Mouse (Mus musculus) liver, embryonic 16.5 days (tissue): ENCODE results near the gene Agap1. TPM values are rescaled to one million over a fixed set of nuclear protein-coding genes. Genes with fewer than 3 reads are reported as not detected.

Experiments
- ATAC-seq: fragments of 200-750 bp; cut with Nextera tagmentation; 2 replicates; pipeline ENCODE4 v1.8.0; 2017; ENCODE audit warnings: low read depth, mild to moderate bottlenecking, moderate number of reproducible peaks, moderate library complexity
- H3K27ac ChIP-seq: fragments of 300-500 bp; sonication (generic); 2 replicates; pipeline ENCODE4 v1.5.1; 2014; ENCODE audit warnings: mild to moderate bottlenecking, low read length
- H3K27me3 ChIP-seq: fragments of 300-500 bp; sonication (generic); 2 replicates; pipeline ENCODE4 v1.6.1; 2014; ENCODE audit warnings: low read depth, low read length, mixed read lengths; ENCODE audit not compliant: control insufficient read depth, insufficient read depth
- H3K36me3 ChIP-seq: fragments of 300-500 bp; sonication (generic); 2 replicates; pipeline ENCODE4 v1.6.1; 2014; ENCODE audit warnings: mild to moderate bottlenecking; ENCODE audit not compliant: control insufficient read depth, insufficient read depth
- H3K4me1 ChIP-seq: fragments of 300-500 bp; sonication (generic); 2 replicates; pipeline ENCODE4 v1.6.1; 2014; ENCODE audit warnings: low read depth, low read length, mixed read lengths; ENCODE audit not compliant: control insufficient read depth
- H3K4me2 ChIP-seq: fragments of 300-500 bp; sonication (generic); 2 replicates; pipeline ENCODE4 v1.6.1; 2014; ENCODE audit warnings: low read depth, low read length, mixed read lengths
- H3K4me3 ChIP-seq: fragments of 300-500 bp; sonication (generic); 2 replicates; pipeline ENCODE4 v1.5.1; 2014; ENCODE audit warnings: low read depth, mild to moderate bottlenecking, low read length
- H3K9ac ChIP-seq: fragments of 300-500 bp; sonication (generic); 2 replicates; pipeline ENCODE4 v1.6.1; 2014; ENCODE audit warnings: low read depth, low read length
- H3K9me3 ChIP-seq: fragments of 300-500 bp; sonication (generic); replicated peaks from 2 replicates; pipeline ENCODE4 v1.6.1; 2016; ENCODE audit warnings: low read length; ENCODE audit not compliant: control insufficient read depth
- WGBS: fragments of 180-500 bp; shearing (Covaris S2); extraction: QIAGEN DNeasy Blood & Tissue Kit; methylation state at CpG from one replicate; pipeline ENCODE4 v1.1.7; 2014; ENCODE audit not compliant: insufficient replicate concordance; 5-methylcytosine and 5-hydroxymethylcytosine counted together
- polyA plus RNA-seq: library from polyadenylated mRNA; unstranded; fragments of >200 nt; fragmentation: Nextera tagmentation; extraction: Ambion mirVana; gene quantifications from 2 replicates; pipeline ENCODE4 v1.2.1, GENCODE M21; 2015

Agap1 gene
- polyA plus RNA-seq, 1 experiment from 2014 or later = 1.1 TPM

DNA sequence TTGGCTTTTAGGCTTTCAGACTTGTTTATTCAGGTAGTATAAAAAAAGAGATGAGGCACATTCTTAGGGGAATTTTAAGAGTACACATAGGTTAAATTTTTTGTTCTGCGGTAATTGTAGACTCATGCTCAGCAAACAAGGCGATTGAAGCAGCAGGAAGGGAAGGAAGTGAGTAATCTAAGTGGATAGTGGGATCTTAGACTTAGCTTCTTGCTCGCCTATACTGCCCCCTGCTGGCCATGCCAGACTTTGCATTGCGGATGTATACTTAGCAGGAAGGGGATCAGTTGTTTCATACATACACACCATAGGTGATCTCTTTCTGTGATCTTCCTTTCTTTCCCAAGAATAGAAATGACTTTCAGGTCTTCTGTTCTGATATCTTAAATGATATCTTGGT, 69.8 kb downstream of the Agap1 start:
- Histone ChIP-seq H3K4me2 (no peak overlapping the region), H3K9me3 (no peaks in the 10 kb centered on the region), H3K36me3 (no peaks in the 10 kb centered on the region), H3K27me3 (no peaks in the 10 kb centered on the region), H3K4me3 (no peak overlapping the region), H3K4me1 (no peaks in the 10 kb centered on the region), H3K27ac (no peak overlapping the region), H3K9ac (no peak overlapping the region)
- no peak for ATAC-seq
- under 1% methylated on average over 4 of the region's 4 CpGs for WGBS

DNA sequence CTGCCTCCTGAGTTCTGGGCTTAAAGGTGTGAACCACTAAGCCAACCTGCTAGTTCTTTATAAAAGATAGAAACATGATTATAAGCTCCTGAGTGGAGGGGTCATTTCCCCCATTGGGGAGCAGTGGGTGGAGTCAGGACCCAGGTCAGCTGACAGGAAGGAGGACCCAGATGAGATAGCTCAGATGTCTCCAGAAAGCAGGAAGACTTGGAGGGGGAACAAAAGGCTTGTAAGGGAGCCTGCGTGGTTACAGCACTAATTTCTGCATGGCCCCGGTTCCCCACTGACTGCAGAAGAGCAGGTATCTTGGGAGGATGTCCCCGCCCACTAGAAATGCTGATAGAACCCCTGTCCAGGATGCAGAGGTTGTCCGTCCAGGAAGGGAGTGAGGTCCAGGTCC, 70.4 kb downstream of the Agap1 start:
- no peak overlapping the region for H3K27ac ChIP-seq
- 26% methylated on average over 4 of the region's 4 CpGs for WGBS
- no peaks in the 10 kb centered on the region for H3K36me3 ChIP-seq
- no peak overlapping the region for H3K4me3 ChIP-seq
- H3K4me2 ChIP-seq = no peak overlapping the region
- H3K4me1 ChIP-seq = no peaks in the 10 kb centered on the region
- no peaks in the 10 kb centered on the region for H3K9me3 ChIP-seq
- H3K27me3 ChIP-seq = no peaks in the 10 kb centered on the region
- no peak for ATAC-seq
- no peak overlapping the region for H3K9ac ChIP-seq

DNA sequence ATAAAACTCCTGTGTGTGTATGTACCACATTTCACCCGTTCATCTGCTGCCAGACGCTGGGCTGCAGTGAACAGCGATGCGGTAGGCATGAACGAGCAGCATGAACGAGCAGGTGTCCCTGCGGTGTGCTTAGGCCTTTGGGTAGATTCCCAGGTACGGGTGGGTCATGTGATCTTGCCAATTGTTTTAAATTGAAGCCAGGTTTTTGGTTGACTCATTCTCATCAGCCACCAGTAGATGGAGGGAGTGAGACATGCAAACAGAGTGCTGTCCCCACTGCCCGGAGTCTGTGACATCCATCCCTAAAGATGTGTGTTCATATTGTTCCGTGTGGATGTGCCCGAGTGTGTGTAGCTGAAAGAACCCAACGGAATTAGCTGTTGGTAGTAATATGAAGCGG, 71.2 kb downstream of the Agap1 start:
- Histone ChIP-seq H3K4me1 (no peaks in the 10 kb centered on the region), H3K36me3 (no peaks in the 10 kb centered on the region), H3K4me3 (no peak overlapping the region), H3K9me3 (no peaks in the 10 kb centered on the region), H3K4me2 (no peak overlapping the region), H3K9ac (no peak overlapping the region), H3K27me3 (no peaks in the 10 kb centered on the region), H3K27ac (no peak overlapping the region)
- WGBS = 39% methylated on average over 13 of the region's 13 CpGs
- ATAC-seq = no peak

DNA sequence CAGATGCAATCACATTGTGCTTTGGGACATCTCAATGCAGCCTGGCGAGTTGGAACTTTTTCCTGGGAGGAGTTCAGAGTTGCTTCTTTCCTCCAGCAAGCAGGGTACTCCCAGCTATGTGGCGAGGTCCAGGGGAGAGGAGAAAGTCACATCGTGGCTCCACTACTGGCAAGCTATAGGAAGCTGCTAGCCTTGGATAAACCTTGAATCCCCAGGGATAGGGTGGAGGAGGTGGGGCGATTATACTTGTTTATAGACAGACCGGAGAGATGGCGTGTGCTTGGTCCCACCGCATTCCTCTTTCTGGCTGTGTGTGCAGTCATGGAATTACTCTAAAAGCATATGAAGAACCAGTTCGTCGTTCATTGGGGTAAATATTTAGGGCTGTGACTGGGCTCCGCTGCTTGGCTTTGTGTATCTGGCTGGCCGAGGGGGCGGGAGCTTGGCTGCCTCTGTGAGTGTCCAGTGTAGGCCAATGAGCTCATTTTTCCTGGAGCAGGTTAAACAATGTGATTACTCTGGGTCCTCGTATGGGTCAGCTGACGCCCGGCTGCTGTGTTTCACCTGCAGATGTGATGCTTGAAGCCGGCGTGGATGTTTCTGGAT, 74.2 kb downstream of the Agap1 start:
- ATAC-seq = 0 out of 2 replicates have a peak, but pooled peaks have one; percentile 32
- no peak overlapping the region for H3K27ac ChIP-seq
- H3K36me3 ChIP-seq = no peaks in the 10 kb centered on the region
- H3K27me3 ChIP-seq = no peaks in the 10 kb centered on the region
- H3K9me3 ChIP-seq = no peaks in the 10 kb centered on the region
- no peaks in the 10 kb centered on the region for H3K4me1 ChIP-seq
- WGBS = 63% methylated on average over 17 of the region's 17 CpGs
- H3K9ac ChIP-seq = no peak overlapping the region
- H3K4me3 ChIP-seq = no peak overlapping the region
- H3K4me2 ChIP-seq = no peak overlapping the region

DNA sequence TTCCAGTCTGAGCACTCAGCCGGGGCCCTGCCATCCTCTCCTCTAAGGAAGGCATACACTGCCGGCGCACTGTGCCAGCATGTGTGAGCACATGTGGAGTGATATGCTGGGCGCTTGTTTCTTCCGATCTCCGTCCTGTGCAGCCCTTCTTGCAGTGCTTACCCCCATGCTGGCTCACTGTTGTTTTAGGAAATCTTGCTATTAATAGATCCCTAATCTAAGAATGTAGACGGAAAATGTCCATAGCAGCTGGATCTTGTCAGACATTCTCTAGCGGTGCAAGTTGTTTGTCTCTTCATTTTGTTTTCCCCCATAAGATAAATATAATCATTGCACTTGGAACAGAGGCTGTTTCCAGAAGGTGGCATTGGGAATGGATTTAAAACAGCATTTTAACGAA, 79.1 kb downstream of the Agap1 start:
- ATAC-seq = no peak
- Histone ChIP-seq H3K27me3 (no peaks in the 10 kb centered on the region), H3K9me3 (no peaks in the 10 kb centered on the region), H3K27ac (no peak overlapping the region), H3K36me3 (no peaks in the 10 kb centered on the region), H3K4me3 (no peak overlapping the region), H3K4me2 (no peak overlapping the region), H3K9ac (no peak overlapping the region), H3K4me1 (no peaks in the 10 kb centered on the region)
- WGBS = 66% methylated on average over 9 of the region's 9 CpGs

DNA sequence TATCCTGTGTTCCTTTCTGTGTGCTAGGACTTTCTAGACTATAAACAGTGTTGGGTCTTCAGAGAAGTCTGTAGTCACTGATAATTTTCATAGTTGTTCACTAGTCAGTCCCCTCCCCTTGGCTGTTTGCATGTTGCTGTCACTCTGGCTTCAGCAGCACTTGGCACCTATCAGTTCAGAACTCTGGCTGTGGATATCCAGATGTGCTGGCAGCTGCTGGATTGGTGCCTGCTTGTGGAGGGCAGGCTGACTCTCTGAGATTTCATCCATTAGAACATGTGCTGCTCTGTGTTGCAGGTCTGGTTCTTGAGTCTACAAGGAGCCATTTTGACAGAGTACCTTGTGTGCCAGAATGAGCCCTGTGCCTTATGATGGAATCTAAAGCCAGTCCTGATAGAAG, 80.6 kb downstream of the Agap1 start:
- Histone ChIP-seq H3K4me3 (no peak overlapping the region), H3K4me2 (no peak overlapping the region), H3K9ac (no peak overlapping the region), H3K27me3 (no peaks in the 10 kb centered on the region), H3K27ac (no peak overlapping the region), H3K4me1 (no peaks in the 10 kb centered on the region), H3K36me3 (no peaks in the 10 kb centered on the region), H3K9me3 (no peaks in the 10 kb centered on the region)
- ATAC-seq = no peak

DNA sequence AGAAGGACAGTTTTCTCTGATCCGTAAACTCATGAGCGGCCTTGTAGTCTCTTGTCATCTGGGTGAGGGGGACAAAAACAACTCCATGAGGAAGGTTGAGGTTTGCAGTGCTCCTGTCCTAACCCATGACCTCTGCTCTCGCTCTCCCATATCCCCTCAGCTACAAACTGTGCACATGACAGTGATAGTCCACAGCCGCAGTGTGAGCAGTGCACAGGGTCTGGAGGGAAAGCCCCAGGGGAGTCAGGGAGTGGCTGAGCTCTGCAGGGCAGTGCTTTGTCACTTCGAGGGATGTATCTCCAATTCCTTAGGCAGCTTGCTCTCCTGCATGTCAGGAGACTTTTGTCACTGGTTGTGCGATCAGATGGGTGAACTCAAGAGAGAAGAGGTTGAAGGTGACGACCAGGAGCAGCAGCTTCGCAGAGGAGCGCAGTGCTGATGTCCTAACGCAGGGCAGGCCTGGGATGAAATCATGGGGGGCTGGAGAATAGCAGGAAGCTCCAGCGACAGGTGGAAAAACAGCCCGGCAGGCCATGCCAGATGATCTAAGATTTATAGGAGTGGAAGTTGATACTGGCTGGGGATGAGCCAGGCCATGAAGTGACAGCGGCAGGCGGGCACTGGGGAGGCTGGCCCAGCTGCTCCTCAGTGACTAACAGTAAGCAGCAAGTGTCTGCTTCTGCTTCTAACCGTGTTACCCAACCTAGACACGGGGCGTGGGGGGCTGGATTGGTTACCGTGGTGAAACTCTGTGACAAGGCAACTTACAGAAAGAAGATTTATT, 83.7 kb downstream of the Agap1 start:
- no peak for ATAC-seq
- H3K9me3 ChIP-seq = no peaks in the 10 kb centered on the region
- H3K36me3 ChIP-seq = no peaks in the 10 kb centered on the region
- no peak overlapping the region for H3K27ac ChIP-seq
- no peak overlapping the region for H3K4me3 ChIP-seq
- no peak overlapping the region for H3K4me2 ChIP-seq
- no peaks in the 10 kb centered on the region for H3K4me1 ChIP-seq
- 59% methylated on average over 18 of the region's 18 CpGs for WGBS
- H3K27me3 ChIP-seq = no peaks in the 10 kb centered on the region
- no peak overlapping the region for H3K9ac ChIP-seq

DNA sequence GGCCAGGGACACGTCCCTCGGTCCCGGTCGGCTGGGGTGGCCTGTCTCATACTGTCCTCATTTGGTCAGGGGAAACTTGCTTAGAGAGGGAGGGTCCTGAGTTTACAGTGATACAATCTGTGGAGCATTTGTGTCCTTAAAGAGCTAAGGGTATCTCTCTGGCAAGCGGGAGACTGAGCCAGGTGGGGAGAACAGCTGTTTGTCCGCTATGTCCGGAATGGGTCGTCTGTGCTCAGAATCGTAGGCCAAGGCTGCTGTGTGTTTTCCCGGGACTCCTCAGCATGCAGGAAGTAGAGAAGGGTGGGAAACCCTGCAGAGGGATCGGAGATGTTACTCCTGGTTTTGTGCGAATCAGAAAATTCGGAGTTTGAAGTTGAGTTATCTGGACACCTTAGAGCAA, 84.5 kb downstream of the Agap1 start:
- no peaks in the 10 kb centered on the region for H3K36me3 ChIP-seq

DNA sequence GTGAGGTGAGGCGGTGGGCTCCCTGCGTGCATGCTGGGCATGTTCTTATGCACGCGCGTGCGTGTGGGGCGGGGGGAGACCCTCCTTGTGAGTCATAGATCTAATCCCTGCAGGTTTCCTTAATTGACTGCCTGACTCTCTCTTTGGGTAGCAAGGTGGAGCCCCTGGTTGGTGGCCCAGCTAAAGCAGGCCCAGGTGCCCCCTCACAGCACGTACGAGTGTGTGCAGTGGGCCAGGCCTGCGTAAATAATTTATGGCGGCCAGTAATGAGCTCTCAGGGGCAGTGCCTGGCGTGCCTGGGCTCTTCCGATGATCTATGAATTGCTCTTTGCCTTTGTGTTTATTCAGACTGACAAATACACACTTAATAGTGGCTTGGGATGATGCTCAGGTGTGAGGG, 86.5 kb downstream of the Agap1 start:
- WGBS = 81% methylated on average over 13 of the region's 13 CpGs
- Histone ChIP-seq H3K4me2 (no peak overlapping the region), H3K36me3 (no peaks in the 10 kb centered on the region), H3K9me3 (no peaks in the 10 kb centered on the region), H3K4me3 (no peak overlapping the region), H3K27me3 (no peaks in the 10 kb centered on the region), H3K27ac (no peak overlapping the region), H3K9ac (no peak overlapping the region), H3K4me1 (no peaks in the 10 kb centered on the region)
- ATAC-seq = no peak

More for the DNA sequence above, 84.5 kb downstream of the Agap1 start:
- no peak overlapping the region for H3K4me3 ChIP-seq
- H3K9me3 ChIP-seq = no peaks in the 10 kb centered on the region
- H3K4me1 ChIP-seq = no peaks in the 10 kb centered on the region
- H3K27ac ChIP-seq = no peak overlapping the region
- no peak overlapping the region for H3K4me2 ChIP-seq
- H3K9ac ChIP-seq = no peak overlapping the region
- no peaks in the 10 kb centered on the region for H3K27me3 ChIP-seq
- ATAC-seq = no peak
- 68% methylated on average over 13 of the region's 13 CpGs for WGBS
